Mouse (Mus musculus) ES-Bruce4 (cell line): Measurements from ENCODE around the gene Slc43a1.

Experiments used
- CTCF ChIP-seq: IDR thresholded peaks from one replicate; pipeline ENCODE4 v1.8.1; 2011; ENCODE audit warnings: low read depth, low read length
- EP300 ChIP-seq: IDR thresholded peaks from 2 replicates; pipeline ENCODE4 v1.6.1; 2011; ENCODE audit warnings: low read depth, low read length; ENCODE audit not compliant: insufficient read depth
- POLR2A ChIP-seq: IDR thresholded peaks from one replicate; pipeline ENCODE4 v1.8.1; 2011; ENCODE audit warnings: low read length; ENCODE audit not compliant: insufficient read depth

DNA sequence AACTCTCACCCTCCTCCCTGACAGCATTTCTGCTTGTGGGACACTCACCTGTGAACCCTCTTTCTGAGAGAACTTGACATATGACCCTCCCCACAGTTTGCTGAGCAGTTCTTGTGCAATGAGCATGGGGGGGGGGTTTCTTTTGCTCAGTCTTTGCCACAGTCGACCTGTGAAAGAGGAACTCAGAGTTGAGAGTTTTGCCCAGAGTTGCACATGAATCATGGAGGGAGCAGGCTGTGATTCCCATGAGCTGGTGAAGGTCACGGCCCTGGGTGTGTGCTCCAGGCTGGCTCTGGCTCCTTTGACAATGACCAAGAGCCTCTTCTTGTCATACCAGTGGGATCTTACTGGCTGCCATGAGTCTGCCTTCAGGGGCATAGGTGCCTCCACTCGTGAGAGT is 23.6 kb downstream of the Slc43a1 start:
- TF ChIP-seq CTCF (no peak), EP300 (no peak), POLR2A (no peak)
